In genomic region chr17:27073778-27074177, GRCm38 (mm10) we compare ENCODE assay signal across 17 mouse cellular contexts. TPM values are rescaled to one million over a fixed set of nuclear protein-coding genes. Genes with fewer than 3 reads are reported as not detected.
A peak's percentile ranks its signal among the peaks of the same experiment; 100 is the strongest.
DNase-seq lines count a peak whose midpoint lies in the region; ATAC-seq lines count a peak whose summit lies in the region.
"Had no signal": no experiment of that assay in that cellular context is flagged by ENCODE, and none has a peak within 500 bp of the region (broad histone marks: within the 10 kb centered on the region; RNA-seq: fewer than 3 reads in every experiment).

No protein-coding gene starts in this region.

- DNase-seq in adrenal gland, postnatal 14 days = peak; percentile 15
- DNase-seq in adrenal gland, postnatal 10 days = no peak
- peak; percentile 62 for DNase-seq in fat pad, adult 2 months (ENCODE audit: extremely low read depth, low read depth, low spot score)
- DNase-seq in ovary, postnatal 14 days (ENCODE audit: low spot score) = no peak
- DNase-seq in left cerebral cortex, adult 18-20 months (ENCODE audit: low spot score in 2 of 2) = no peak
- DNase-seq: adrenal gland, postnatal 25 days; gastrocnemius, postnatal 10 days; lung, adult 18-20 months; lung, postnatal 36 days; midbrain, embryonic 14.5 days; right cerebral cortex, postnatal 25 days; thymus, postnatal 14 days had no signal

- H3K9me3 ChIP-seq in liver, embryonic 15.5 days (replicated peaks) = peaks cover 5% of the 10 kb centered on the region; the same call in 1 of the 2 replicates
- 0 out of 2 replicates have a peak, but pooled peaks cover 5% of the 10 kb centered on the region for H3K9me3 ChIP-seq in liver, embryonic 12.5 days (replicated peaks)
- no peaks in the 10 kb centered on the region for H3K9me3 ChIP-seq in stomach, embryonic 15.5 days

- no peak overlapping the region for H3K4me3 ChIP-seq in liver, embryonic 15.5 days (replicated peaks)
- no peak overlapping the region for H3K4me3 ChIP-seq in liver, embryonic 12.5 days
- no peak overlapping the region for H3K4me3 ChIP-seq in stomach, embryonic 15.5 days (replicated peaks)

- H3K9ac ChIP-seq in liver, embryonic 15.5 days = no peak overlapping the region
- no peak overlapping the region for H3K9ac ChIP-seq in liver, embryonic 12.5 days
- no peak overlapping the region for H3K9ac ChIP-seq in stomach, embryonic 15.5 days

- H3K4me2 ChIP-seq in liver, embryonic 15.5 days = no peak overlapping the region
- no peak overlapping the region for H3K4me2 ChIP-seq in liver, embryonic 12.5 days
- no peak overlapping the region for H3K4me2 ChIP-seq in stomach, embryonic 15.5 days
- H3K4me2 ChIP-seq: heart, embryonic 11.5 days had no signal

- H3K36me3 ChIP-seq in liver, embryonic 15.5 days (replicated peaks) = no peaks in the 10 kb centered on the region
- 0 out of 2 replicates have a peak, but pooled peaks cover 3% of the 10 kb centered on the region for H3K36me3 ChIP-seq in liver, embryonic 12.5 days
- 0 out of 2 replicates have a peak, but pooled peaks cover 3% of the 10 kb centered on the region for H3K36me3 ChIP-seq in stomach, embryonic 15.5 days

- WGBS in liver, embryonic 15.5 days (ENCODE audit: insufficient replicate concordance) = 47% methylated on average over 9 of the region's 9 CpGs
- WGBS in liver, embryonic 12.5 days (ENCODE audit: insufficient replicate concordance) = 63% methylated on average over 9 of the region's 9 CpGs
- WGBS in stomach, embryonic 15.5 days = 70% methylated on average over 9 of the region's 9 CpGs

- no peaks in the 10 kb centered on the region for H3K27me3 ChIP-seq in liver, embryonic 15.5 days
- no peaks in the 10 kb centered on the region for H3K27me3 ChIP-seq in liver, embryonic 12.5 days (replicated peaks)
- no peaks in the 10 kb centered on the region for H3K27me3 ChIP-seq in stomach, embryonic 15.5 days (replicated peaks)

- H3K27ac ChIP-seq in liver, embryonic 15.5 days (replicated peaks) = 0 out of 2 replicates have a peak overlapping the region, but pooled peaks have one; percentile 3
- no peak overlapping the region for H3K27ac ChIP-seq in liver, embryonic 12.5 days
- no peak overlapping the region; the same call in 1 of the 2 replicates for H3K27ac ChIP-seq in stomach, embryonic 15.5 days

- peaks cover 17% of the 10 kb centered on the region for H3K4me1 ChIP-seq in liver, embryonic 15.5 days (replicated peaks)
- H3K4me1 ChIP-seq in liver, embryonic 12.5 days = peaks cover 26% of the 10 kb centered on the region
- peaks cover 22% of the 10 kb centered on the region for H3K4me1 ChIP-seq in stomach, embryonic 15.5 days

- ATAC-seq in liver, embryonic 15.5 days (ENCODE audit: insufficient read depth) = no peak
- no peak for ATAC-seq in liver, embryonic 12.5 days
- ATAC-seq in stomach, embryonic 15.5 days (ENCODE audit: insufficient read depth, low FRiP score, low read depth) = peak; percentile 5; the same call in 1 of the 2 replicates
- ATAC-seq: inflammation-experienced regulatory T-cells, adult 6 months had no signal

RNA-seq across cellular contexts. Expression of gene Itpr3, which starts 16.7 kb away (rescaled TPM):
- total RNA-seq in adrenal gland, postnatal 14 days (2021) = 7.4 and 10.9 TPM in 2 replicates
- 1 to 10 TPM; 8.7 to 9.7 TPM for total RNA-seq in adrenal gland, postnatal 10 days (2021)
- 0.67 and 0.89 TPM in 2 replicates for polyA plus RNA-seq in liver, embryonic 15.5 days (2015; fragmentation: Nextera tagmentation; extraction: Ambion mirVana)
- 1.2 and 1.3 TPM in 2 replicates for polyA plus RNA-seq in liver, embryonic 12.5 days (2016; fragmentation: Nextera tagmentation; extraction: Ambion mirVana)
- 10.8 and 12.3 TPM in 2 replicates for polyA plus RNA-seq in stomach, embryonic 15.5 days (2015; fragmentation: Nextera tagmentation; extraction: Ambion mirVana)
- 1 to 10 TPM; 2.8 to 3.0 TPM for total RNA-seq in left cerebral cortex, adult 18-20 months (2021)

RNA-seq across cellular contexts. Expression of gene Bak1, which starts 45.0 kb away (rescaled TPM):
- 33.5 and 41.7 TPM in 2 replicates for total RNA-seq in adrenal gland, postnatal 14 days (2021)
- total RNA-seq in adrenal gland, postnatal 10 days (2021) = 10 to 100 TPM; 35.4 to 42.4 TPM
- 2.0 and 2.1 TPM in 2 replicates for polyA plus RNA-seq in liver, embryonic 15.5 days (2015; fragmentation: Nextera tagmentation; extraction: Ambion mirVana)
- polyA plus RNA-seq in liver, embryonic 12.5 days (2016; fragmentation: Nextera tagmentation; extraction: Ambion mirVana) = 2.7 and 3.2 TPM in 2 replicates
- polyA plus RNA-seq in stomach, embryonic 15.5 days (2015; fragmentation: Nextera tagmentation; extraction: Ambion mirVana) = 4.6 and 5.7 TPM in 2 replicates
- 10 to 100 TPM; 12.0 to 13.0 TPM for total RNA-seq in left cerebral cortex, adult 18-20 months (2021)

RNA-seq across cellular contexts. Expression of gene Uqcc2, which starts 59.9 kb away (rescaled TPM):
- total RNA-seq in adrenal gland, postnatal 14 days (2021) = 162 and 182 TPM in 2 replicates
- total RNA-seq in adrenal gland, postnatal 10 days (2021) = 100 to 1,000 TPM; 152 to 180 TPM
- polyA plus RNA-seq in liver, embryonic 15.5 days (2015; fragmentation: Nextera tagmentation; extraction: Ambion mirVana) = 135 and 146 TPM in 2 replicates
- polyA plus RNA-seq in liver, embryonic 12.5 days (2016; fragmentation: Nextera tagmentation; extraction: Ambion mirVana) = 254 and 262 TPM in 2 replicates
- polyA plus RNA-seq in stomach, embryonic 15.5 days (2015; fragmentation: Nextera tagmentation; extraction: Ambion mirVana) = 267 and 309 TPM in 2 replicates
- total RNA-seq in left cerebral cortex, adult 18-20 months (2021) = 100 to 1,000 TPM; 242 to 270 TPM

Comparison
In these comparisons a context has a peak if more than half of its experiments do, and no peak if none do; other contexts are left out.
1. DNase-seq: peak in adrenal gland, postnatal 14 days (single experiment) and fat pad, adult 2 months (single experiment); none in adrenal gland, postnatal 10 days (single experiment), ovary, postnatal 14 days (single experiment) and left cerebral cortex, adult 18-20 months (0 of 2).